Comparison of ENCODE assay signal across 23 mouse cellular contexts in the genomic region with DNA sequence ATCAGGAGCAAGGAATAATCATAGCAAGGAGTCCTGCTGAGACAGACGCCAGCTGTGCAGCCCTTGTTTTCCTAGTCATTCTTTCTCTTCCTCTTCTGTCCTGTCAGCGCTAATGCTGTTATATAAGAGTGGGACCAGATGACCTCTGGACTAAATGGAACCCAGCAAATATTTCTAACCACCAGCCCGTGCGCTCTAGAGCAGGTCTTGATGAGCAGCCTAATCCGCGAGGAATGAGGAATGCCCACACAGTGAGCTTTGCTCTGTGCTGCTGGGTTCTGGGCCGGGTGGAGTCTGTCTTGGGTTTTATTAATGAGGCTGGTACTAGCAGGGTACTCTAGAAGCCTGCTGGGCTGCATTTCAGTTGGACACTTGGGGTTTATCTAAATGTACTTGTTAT. TPM values are rescaled to one million over a fixed set of nuclear protein-coding genes. Genes with fewer than 3 reads are reported as not detected.
A peak's percentile ranks its signal among the peaks of the same experiment; 100 is the strongest.
DNase-seq lines count a peak whose midpoint lies in the region; ATAC-seq and TF ChIP-seq lines count a peak whose summit lies in the region.
"Had no signal": no experiment of that assay in that cellular context is flagged by ENCODE, and none has a peak within 500 bp of the region (broad histone marks: within the 10 kb centered on the region; RNA-seq: fewer than 3 reads in every experiment).

No protein-coding gene starts in this region.

- peak; percentile 61 for DNase-seq in kidney, adult 18-20 months
- DNase-seq in kidney, adult 2 months: peak; percentile 94
- peak; percentile 62 for DNase-seq in kidney, postnatal 10 days
- DNase-seq in skeletal muscle tissue, adult 2 months (ENCODE audit: low read depth, low spot score): peak; percentile 37
- no peak for DNase-seq in retina, embryonic 14.5 days (ENCODE audit: low spot score)
- no peak for DNase-seq in gastrocnemius, postnatal 36 days
- DNase-seq: adrenal gland, postnatal 36 days; cerebellum, postnatal 10 days; heart, postnatal 10 days; lung, postnatal 4 days; right cerebral cortex, adult 18-20 months; right cerebral cortex, postnatal 4 days; thymus, adult 2 months had no signal

- intact Hi-C loops in gastrocnemius, postnatal 36 days (cut with DNase I): no loop called here

- H3K27ac ChIP-seq in kidney, embryonic 15.5 days: no peak overlapping the region
- peak overlapping the region; percentile 82 for H3K27ac ChIP-seq in kidney, adult 2 months (ENCODE audit: insufficient read depth, low read depth, low read length)
- H3K27ac ChIP-seq: embryonic facial prominence, embryonic 12.5 days; hindbrain, postnatal 0 days; left cerebral cortex, adult 2 months; midbrain, embryonic 15.5 days; neural tube, embryonic 13.5 days; stomach, embryonic 15.5 days had no signal

- no peaks in the 10 kb centered on the region for H3K27me3 ChIP-seq in kidney, embryonic 15.5 days
- H3K27me3 ChIP-seq in kidney, adult 2 months (replicated peaks; ENCODE audit: control insufficient read depth, insufficient read depth, low read length): no peaks in the 10 kb centered on the region
- H3K27me3 ChIP-seq: embryonic facial prominence, embryonic 12.5 days; midbrain, embryonic 15.5 days; neural tube, embryonic 13.5 days; stomach, embryonic 15.5 days had no signal

- TF ChIP-seq CTCF in kidney, adult 2 months (conservative IDR thresholded peaks at IDR 0.05; ENCODE audit: insufficient read depth, insufficient read length, low read depth, low read length): no peak

- H3K9ac ChIP-seq in kidney, embryonic 15.5 days: no peak overlapping the region
- H3K9ac ChIP-seq: embryonic facial prominence, embryonic 12.5 days; midbrain, embryonic 15.5 days; neural tube, embryonic 13.5 days; stomach, embryonic 15.5 days had no signal

- H3K4me3 ChIP-seq in kidney, embryonic 15.5 days (replicated peaks): no peak overlapping the region
- no peak overlapping the region for H3K4me3 ChIP-seq in kidney, adult 2 months (ENCODE audit: insufficient read depth, low read depth, low read length)
- H3K4me3 ChIP-seq: embryonic facial prominence, embryonic 12.5 days; left cerebral cortex, adult 2 months; midbrain, embryonic 15.5 days; myocyte; neural tube, embryonic 13.5 days; stomach, embryonic 15.5 days had no signal

- TF ChIP-seq POLR2A in kidney, adult 2 months (IDR thresholded peaks at IDR 0.05; ENCODE audit: low read depth, low read length): no peak

- no peak for ATAC-seq in kidney, embryonic 15.5 days (replicated peaks; ENCODE audit: low FRiP score)
- no peak for ATAC-seq in megakaryocyte, adult 5-6 weeks (ENCODE audit: poor library complexity, severe bottlenecking)
- ATAC-seq: hindbrain, postnatal 0 days; midbrain, embryonic 15.5 days had no signal

- H3K36me3 ChIP-seq in kidney, embryonic 15.5 days: 0 out of 2 replicates have a peak, but pooled peaks cover 4% of the 10 kb centered on the region
- H3K36me3 ChIP-seq in kidney, adult 2 months (ENCODE audit: control insufficient read depth, insufficient read depth, low read length): no peaks in the 10 kb centered on the region
- H3K36me3 ChIP-seq: embryonic facial prominence, embryonic 12.5 days; midbrain, embryonic 15.5 days; neural tube, embryonic 13.5 days had no signal

- no peak overlapping the region for H3K4me2 ChIP-seq in kidney, embryonic 15.5 days
- H3K4me2 ChIP-seq: embryonic facial prominence, embryonic 12.5 days; heart, embryonic 11.5 days; midbrain, embryonic 15.5 days; neural tube, embryonic 13.5 days; stomach, embryonic 15.5 days had no signal

- WGBS in kidney, embryonic 15.5 days: 70% methylated on average over 7 of the region's 7 CpGs
- 40% methylated on average over 7 of the region's 7 CpGs for WGBS in kidney, adult 2 months

- peaks cover 21% of the 10 kb centered on the region for H3K4me1 ChIP-seq in kidney, embryonic 15.5 days
- H3K4me1 ChIP-seq in kidney, adult 2 months (ENCODE audit: control insufficient read depth, insufficient read depth, low read length): peaks cover 10% of the 10 kb centered on the region; the same call in 1 of the 2 replicates
- H3K4me1 ChIP-seq: midbrain, embryonic 15.5 days; stomach, embryonic 15.5 days had no signal

- no peaks in the 10 kb centered on the region for H3K9me3 ChIP-seq in kidney, embryonic 15.5 days (replicated peaks)
- H3K9me3 ChIP-seq: embryonic facial prominence, embryonic 12.5 days; midbrain, embryonic 15.5 days; neural tube, embryonic 13.5 days; stomach, embryonic 15.5 days had no signal

RNA-seq across cellular contexts. Expression of a gene that starts 32.4 kb away (rescaled TPM):
- 33.5 and 36.2 TPM in 2 replicates for polyA plus RNA-seq in kidney, embryonic 15.5 days (2015; fragmentation: Nextera tagmentation; extraction: Ambion mirVana)
- 13.5 and 16.4 TPM in 2 replicates for polyA plus RNA-seq in kidney, adult 2 months (2012; rRNA removed)
- total RNA-seq in gastrocnemius, postnatal 36 days (2021): 100 to 1,000 TPM; 103 to 112 TPM
- total RNA-seq in megakaryocyte, adult 5-6 weeks (2015): 0.07 TPM in 1 of 2 replicates, not detected in the other
- total RNA-seq in megakaryocyte, adult 5-6 weeks (2017): 0.20 TPM in 1 of 2 replicates, not detected in the other

Comparison
In these comparisons a context has a peak if more than half of its experiments do, and no peak if none do; other contexts are left out.
1. DNase-seq: peak in kidney, adult 18-20 months (single experiment), kidney, adult 2 months (single experiment), kidney, postnatal 10 days (single experiment) and skeletal muscle tissue, adult 2 months (single experiment); none in retina, embryonic 14.5 days (single experiment) and gastrocnemius, postnatal 36 days (0 of 2).
2. RNA of a gene that starts 32.4 kb away (total RNA-seq): 103 to 112 TPM in gastrocnemius, postnatal 36 days; 0.07 to 0.20 TPM in megakaryocyte, adult 5-6 weeks; every median in the first group is over 10 times any median in the second.